Mouse (Mus musculus) cerebellum, postnatal 14 days (tissue): ENCODE measurements around the gene Brs3.
A peak's percentile ranks its signal among the peaks of the same experiment; 100 is the strongest.

ENCODE experiments used
- DNase-seq, 2 experiments: peaks; one replicate each; pipeline ENCODE4 v3.0.0; 2021; ENCODE audit warnings: mixed read lengths in 2 of 2

The Brs3 gene

GRCm38 (mm10) chrX:57042774-57043173 lies at the start of gene Brs3:
Gene Brs3 (plus strand): TSS chrX:57043074.
- DNase-seq, result no peak

DNA sequence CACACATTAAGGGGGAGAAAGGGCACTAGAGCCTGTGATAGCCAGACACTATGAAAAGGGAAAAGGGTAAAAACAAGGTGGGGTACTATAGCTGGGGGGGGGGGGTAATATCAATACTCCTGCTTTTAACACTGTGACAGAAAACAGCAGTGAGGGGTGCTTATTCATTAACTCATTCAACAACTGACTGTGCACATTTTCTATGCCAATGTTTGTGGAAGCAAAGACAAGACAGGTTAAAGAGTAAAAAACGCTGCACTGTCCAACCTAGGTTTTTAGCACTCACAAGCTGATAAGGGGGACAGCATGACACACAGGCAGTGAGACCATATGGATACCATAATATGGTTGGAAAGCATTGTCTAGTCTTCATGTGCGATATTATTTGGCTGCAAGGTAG lies 30.0 kb upstream of the Brs3 start:
- DNase-seq, result no peak

GRCm38 (mm10) chrX:57043869-57044268 lies 995 bp downstream of the Brs3 start:
- no peak for DNase-seq

DNA sequence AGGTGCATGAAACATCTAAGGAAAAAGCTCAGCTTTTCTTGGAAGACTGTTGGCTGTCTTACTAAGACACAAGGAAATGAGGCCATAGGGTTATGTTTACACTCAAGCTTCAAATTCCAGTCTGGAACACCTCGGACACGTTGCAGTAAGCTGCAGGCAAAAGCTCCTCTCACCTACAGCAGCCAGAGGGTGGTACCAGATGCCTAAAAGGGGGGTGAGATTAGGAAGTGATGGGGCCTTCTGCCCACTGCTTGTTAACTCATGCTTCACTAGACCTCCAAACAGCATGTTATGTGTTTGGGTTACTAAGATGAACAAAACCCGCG lies 9.9 kb downstream of the Brs3 start:
- DNase-seq, result no peak

- DNase-seq, result peak; percentile 84 to 85
Observed at GRCm38 (mm10) chrX:57053174-57053992, 10.5 kb downstream of the Brs3 start, which contains the start of gene Htatsf1. Gene Htatsf1 (plus strand): TSS chrX:57053583.

DNA sequence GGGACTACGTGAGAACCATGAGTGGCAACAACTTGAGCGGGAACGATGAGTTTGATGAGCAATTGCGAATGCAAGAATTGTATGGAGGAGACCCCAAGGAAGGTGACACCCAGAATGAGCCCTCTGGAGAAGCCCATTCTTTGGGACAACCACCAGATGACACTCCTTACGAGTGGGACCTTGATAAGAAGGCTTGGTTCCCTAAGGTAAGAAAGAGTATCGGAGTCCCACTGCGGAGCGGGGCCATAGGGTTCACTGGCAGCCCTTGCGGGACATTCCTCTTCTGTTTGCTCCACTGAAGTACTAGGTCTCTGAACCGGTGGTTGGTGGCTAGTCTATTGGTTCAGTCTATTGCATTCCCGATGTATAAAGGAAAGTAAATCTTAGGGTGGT lies 11.1 kb downstream of the Brs3 start:
- no peak for DNase-seq

GRCm38 (mm10) chrX:57081496-57081895 lies 38.6 kb downstream of the Brs3 start:
- DNase-seq, result no peak

DNA sequence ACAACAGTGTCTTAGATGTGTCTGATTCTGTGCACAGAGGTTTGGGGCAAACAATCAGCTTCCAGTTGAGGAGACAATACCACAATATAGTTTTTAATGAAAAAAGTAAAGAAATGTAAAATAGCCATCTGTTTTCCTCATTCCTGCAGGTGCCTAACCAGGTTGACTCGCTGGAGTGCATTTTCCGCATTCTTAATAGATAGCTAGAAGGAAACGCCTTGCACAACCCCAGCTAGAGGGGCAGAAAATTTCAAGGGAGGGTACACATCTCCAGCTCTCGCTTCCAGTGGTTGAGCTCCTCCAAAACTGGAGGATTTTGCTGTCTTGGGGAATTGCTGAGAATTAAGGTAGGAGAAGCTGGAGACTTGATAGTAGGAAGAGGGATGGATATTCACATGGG lies 44.9 kb downstream of the Brs3 start, which contains the start of gene Vgll1:
Gene Vgll1, plus strand, starts transcription at position 301 of the 400 bp plus-strand sequence.
- DNase-seq, result no peak
